Mouse (Mus musculus) heart, embryonic 13.5 days (tissue): ENCODE results near the gene Tmem258. TPM values are rescaled to one million over a fixed set of nuclear protein-coding genes. Genes with fewer than 3 reads are reported as not detected.

Source experiments
- ATAC-seq: fragments of 200-750 bp; cut with Nextera tagmentation; 2 replicates; pipeline ENCODE4 v1.8.0; 2017; ENCODE audit warnings: moderate TSS enrichment; ENCODE audit not compliant: insufficient number of reproducible peaks, low FRiP score, low TSS enrichment; ENCODE audit errors: extremely low read depth
- H3K27ac ChIP-seq: fragments of 300-500 bp; sonication (generic); replicated peaks from 2 replicates; pipeline ENCODE4 v1.5.1; 2015; ENCODE audit warnings: moderate library complexity, mild to moderate bottlenecking, inconsistent platforms
- H3K27me3 ChIP-seq: fragments of 300-500 bp; sonication (generic); replicated peaks from 2 replicates; pipeline ENCODE4 v1.6.1; 2015; ENCODE audit warnings: mild to moderate bottlenecking, inconsistent platforms
- H3K36me3 ChIP-seq: fragments of 300-500 bp; sonication (generic); 2 replicates; pipeline ENCODE4 v1.6.1; 2015; ENCODE audit warnings: mild to moderate bottlenecking, inconsistent platforms
- H3K4me1 ChIP-seq: fragments of 300-500 bp; sonication (generic); 2 replicates; pipeline ENCODE4 v1.6.1; 2015; ENCODE audit warnings: inconsistent platforms
- H3K4me2 ChIP-seq: fragments of 300-500 bp; sonication (generic); 2 replicates; pipeline ENCODE4 v1.6.1; 2015; ENCODE audit warnings: inconsistent platforms, mild to moderate bottlenecking, moderate library complexity
- H3K4me3 ChIP-seq: fragments of 300-500 bp; sonication (generic); 2 replicates; pipeline ENCODE4 v1.5.1; 2015; ENCODE audit warnings: moderate library complexity, mild to moderate bottlenecking, inconsistent platforms
- H3K9ac ChIP-seq: fragments of 300-500 bp; sonication (generic); 2 replicates; pipeline ENCODE4 v1.6.1; 2015; ENCODE audit warnings: inconsistent platforms, mild to moderate bottlenecking, moderate library complexity
- H3K9me3 ChIP-seq: fragments of 300-500 bp; sonication (generic); 2 replicates; pipeline ENCODE4 v1.6.1; 2016; ENCODE audit warnings: inconsistent platforms
- WGBS: fragments of 180-500 bp; shearing (Covaris S2); methylation state at CpG from one replicate; pipeline ENCODE4 v1.1.7; 2015; ENCODE audit warnings: mixed read lengths; 5-methylcytosine and 5-hydroxymethylcytosine counted together
- polyA plus RNA-seq: library from polyadenylated mRNA; unstranded; fragments of >200 nt; fragmentation: Nextera tagmentation; extraction: Ambion mirVana; gene quantifications from 2 replicates; pipeline ENCODE4 v1.2.1, GENCODE M21; 2015

The Tmem258 gene
- polyA plus RNA-seq, 1 experiment from 2014 or later: 399 TPM

- H3K36me3 ChIP-seq: peaks cover 59% of the 10 kb centered on the region
- 1% methylated on average over 5 of the region's 5 CpGs for WGBS
- no peak for ATAC-seq
These were observed 795 bp downstream of the Tmem258 start for GRCm38 (mm10) chr19:10204616-10205001.

DNA sequence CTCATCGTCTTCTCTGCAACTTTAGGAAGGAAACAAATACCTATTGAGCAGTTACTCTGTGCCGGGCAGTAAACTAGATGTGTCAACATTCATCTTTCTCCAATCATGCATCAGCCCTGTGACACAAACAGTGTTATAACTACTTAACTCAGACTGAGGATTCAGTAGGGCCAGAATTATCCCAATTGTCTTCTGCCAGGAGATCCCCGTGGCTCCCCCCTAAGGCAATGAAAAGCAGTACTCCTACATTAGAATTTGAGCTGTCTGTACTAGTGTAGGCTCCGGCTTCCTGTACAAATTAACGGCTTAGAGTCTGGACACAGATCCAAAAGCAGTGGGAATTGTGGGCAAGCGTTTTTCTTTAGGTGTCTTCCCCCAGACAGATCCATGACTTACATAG lies 1.2 kb downstream of the Tmem258 start:
- Histone ChIP-seq H3K27me3 (no peaks in the 10 kb centered on the region), H3K27ac (peak overlapping the region; percentile 90), H3K9me3 (no peaks in the 10 kb centered on the region), H3K4me2 (peak overlapping the region; percentile 91), H3K4me3 (peak overlapping the region; percentile 95), H3K9ac (peak overlapping the region; percentile 95), H3K4me1 (peaks cover 19% of the 10 kb centered on the region), H3K36me3 (peaks cover 59% of the 10 kb centered on the region)
- ATAC-seq: no peak
- 65% methylated on average over 6 of the region's 6 CpGs for WGBS

More at GRCm38 (mm10) chr19:10204616-10205001, 795 bp downstream of the Tmem258 start:
- no peaks in the 10 kb centered on the region for H3K9me3 ChIP-seq
- H3K27me3 ChIP-seq: no peaks in the 10 kb centered on the region
- H3K9ac ChIP-seq: peak overlapping the region; percentile 95
- peaks cover 19% of the 10 kb centered on the region for H3K4me1 ChIP-seq
- peak overlapping the region; percentile 91 for H3K4me2 ChIP-seq
- H3K4me3 ChIP-seq: peak overlapping the region; percentile 95
- peak overlapping the region; percentile 90 for H3K27ac ChIP-seq

- ATAC-seq: no peak
These were observed 5.0 kb downstream of the Tmem258 start for GRCm38 (mm10) chr19:10208851-10209250.

GRCm38 (mm10) chr19:10210885-10211284 lies 7.1 kb downstream of the Tmem258 start:
- Histone ChIP-seq H3K4me1 (no peaks in the 10 kb centered on the region), H3K4me3 (no peak overlapping the region), H3K36me3 (peaks cover 80% of the 10 kb centered on the region), H3K4me2 (no peak overlapping the region), H3K27me3 (no peaks in the 10 kb centered on the region), H3K27ac (no peak overlapping the region), H3K9ac (no peak overlapping the region), H3K9me3 (no peaks in the 10 kb centered on the region)
- ATAC-seq: no peak
- WGBS: 66% methylated on average over 4 of the region's 4 CpGs

More at GRCm38 (mm10) chr19:10208851-10209250, 5.0 kb downstream of the Tmem258 start:
- no peak overlapping the region for H3K9ac ChIP-seq
- H3K9me3 ChIP-seq: no peaks in the 10 kb centered on the region
- H3K36me3 ChIP-seq: peaks cover 82% of the 10 kb centered on the region
- H3K4me3 ChIP-seq: no peak overlapping the region
- no peak overlapping the region for H3K4me2 ChIP-seq
- no peak overlapping the region for H3K27ac ChIP-seq
- peaks cover 10% of the 10 kb centered on the region for H3K4me1 ChIP-seq
- no peaks in the 10 kb centered on the region for H3K27me3 ChIP-seq
- WGBS: 79% methylated on average over 3 of the region's 3 CpGs

DNA sequence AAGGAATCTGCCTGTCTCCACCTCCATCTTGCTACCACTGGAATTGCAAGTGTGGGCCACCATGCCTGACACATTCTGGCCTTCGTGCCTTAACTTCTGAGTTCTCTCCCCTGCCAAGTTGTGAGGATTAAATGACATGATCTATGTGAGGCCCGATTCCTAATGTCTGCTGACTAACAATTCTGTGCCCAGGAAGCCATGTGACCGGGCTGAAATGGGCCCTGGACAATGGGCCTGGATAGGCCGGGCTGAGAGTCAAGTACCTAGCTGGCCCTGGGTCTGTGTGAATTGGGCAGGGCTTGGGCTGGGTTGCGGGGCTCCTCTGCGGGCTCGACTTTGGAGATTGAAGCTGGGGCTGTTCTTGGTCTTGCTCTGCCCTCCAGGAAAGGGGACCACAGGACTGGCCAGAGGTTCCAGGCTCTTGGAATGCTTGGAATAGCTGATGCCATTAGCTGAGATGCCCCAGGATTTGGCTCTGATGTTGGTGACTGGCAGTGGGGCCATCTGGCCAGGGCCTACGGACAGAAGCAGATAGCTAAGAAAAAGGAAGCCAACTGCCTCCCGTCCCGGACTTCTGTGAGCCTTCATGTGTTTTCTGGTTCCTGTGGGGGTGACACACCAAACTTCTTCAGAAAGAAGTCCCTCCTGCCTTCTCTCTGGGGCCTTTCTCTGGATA lies 10.1 kb downstream of the Tmem258 start:
- Histone ChIP-seq H3K4me2 (no peak overlapping the region), H3K9ac (no peak overlapping the region), H3K4me1 (no peaks in the 10 kb centered on the region), H3K27me3 (no peaks in the 10 kb centered on the region), H3K9me3 (no peaks in the 10 kb centered on the region), H3K36me3 (peaks cover 65% of the 10 kb centered on the region), H3K4me3 (no peak overlapping the region), H3K27ac (no peak overlapping the region)
- ATAC-seq: no peak
- WGBS: 82% methylated on average over 10 of the region's 10 CpGs

GRCm38 (mm10) chr19:10216101-10216500 lies 12.3 kb downstream of the Tmem258 start:
- Histone ChIP-seq H3K4me2 (no peak overlapping the region), H3K36me3 (peaks cover 44% of the 10 kb centered on the region), H3K4me1 (0 out of 2 replicates have a peak, but pooled peaks cover 4% of the 10 kb centered on the region), H3K9ac (no peak overlapping the region), H3K27ac (no peak overlapping the region), H3K27me3 (no peaks in the 10 kb centered on the region), H3K4me3 (no peak overlapping the region), H3K9me3 (no peaks in the 10 kb centered on the region)
- ATAC-seq: no peak
- 67% methylated on average over 8 of the region's 8 CpGs for WGBS

DNA sequence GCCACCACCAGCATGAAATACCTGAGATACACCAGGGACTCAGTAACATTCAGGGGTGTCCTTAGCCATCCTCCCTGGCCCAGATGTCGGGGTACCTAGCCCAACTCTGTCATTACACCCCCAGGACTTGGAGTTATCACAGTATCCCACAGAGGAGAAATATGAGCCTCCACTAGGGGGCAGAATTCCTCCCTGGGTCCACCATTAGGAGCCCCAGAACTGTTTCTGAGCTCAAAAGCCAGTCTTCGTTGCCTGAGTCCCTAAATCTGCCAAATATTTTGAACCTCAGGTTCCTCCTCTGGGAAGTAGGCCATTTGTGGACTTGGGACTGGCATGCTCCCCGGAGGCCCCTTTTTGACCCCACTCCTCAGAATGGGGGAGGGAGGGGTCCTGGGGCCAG lies 15.3 kb downstream of the Tmem258 start:
- no peak overlapping the region for H3K9ac ChIP-seq
- no peaks in the 10 kb centered on the region for H3K9me3 ChIP-seq
- peaks cover 15% of the 10 kb centered on the region; the same call in 1 of the 2 replicates for H3K36me3 ChIP-seq
- WGBS: 49% methylated on average over 3 of the region's 3 CpGs
- no peak overlapping the region for H3K4me2 ChIP-seq
- no peak overlapping the region for H3K4me3 ChIP-seq
- ATAC-seq: no peak
- H3K27me3 ChIP-seq: no peaks in the 10 kb centered on the region
- no peak overlapping the region for H3K27ac ChIP-seq
- H3K4me1 ChIP-seq: peaks cover 18% of the 10 kb centered on the region; the same call in 1 of the 2 replicates

GRCm38 (mm10) chr19:10219593-10219992 lies 15.8 kb downstream of the Tmem258 start:
- no peak overlapping the region for H3K4me3 ChIP-seq
- peaks cover 22% of the 10 kb centered on the region for H3K4me1 ChIP-seq
- H3K9ac ChIP-seq: no peak overlapping the region
- ATAC-seq: no peak
- no peak overlapping the region for H3K27ac ChIP-seq
- peaks cover 15% of the 10 kb centered on the region; the same call in 1 of the 2 replicates for H3K36me3 ChIP-seq
- H3K9me3 ChIP-seq: no peaks in the 10 kb centered on the region
- H3K4me2 ChIP-seq: no peak overlapping the region
- H3K27me3 ChIP-seq: no peaks in the 10 kb centered on the region
- WGBS: 58% methylated on average over 6 of the region's 6 CpGs

DNA sequence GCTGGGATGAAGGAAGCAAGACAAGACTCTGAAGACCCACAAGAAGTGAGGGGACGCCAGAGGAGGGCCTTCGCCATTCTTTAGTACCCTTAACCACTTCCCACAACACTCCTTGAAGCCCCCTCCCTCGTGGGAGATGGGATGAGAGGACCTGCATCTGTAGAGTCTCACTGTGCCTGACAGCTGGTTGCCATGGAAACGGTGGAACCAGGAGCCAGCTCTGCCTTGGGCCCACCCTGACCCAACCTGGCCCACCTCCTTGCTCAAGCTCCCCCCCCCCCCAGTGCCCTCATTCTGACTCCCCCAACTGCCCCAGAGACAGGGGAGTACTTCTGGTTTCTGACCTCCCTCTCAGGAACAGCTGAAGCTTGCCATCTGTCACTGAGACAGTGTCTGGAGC lies 17.8 kb downstream of the Tmem258 start:
- Histone ChIP-seq H3K9ac (no peak overlapping the region), H3K4me2 (no peak overlapping the region), H3K27ac (peak overlapping the region; percentile 58; the same call in 1 of the 2 replicates), H3K4me1 (peaks cover 39% of the 10 kb centered on the region), H3K9me3 (no peaks in the 10 kb centered on the region), H3K27me3 (no peaks in the 10 kb centered on the region), H3K4me3 (no peak overlapping the region), H3K36me3 (peaks cover 15% of the 10 kb centered on the region; the same call in 1 of the 2 replicates)
- no peak for ATAC-seq
- WGBS: 35% methylated on average over 4 of the region's 4 CpGs

DNA sequence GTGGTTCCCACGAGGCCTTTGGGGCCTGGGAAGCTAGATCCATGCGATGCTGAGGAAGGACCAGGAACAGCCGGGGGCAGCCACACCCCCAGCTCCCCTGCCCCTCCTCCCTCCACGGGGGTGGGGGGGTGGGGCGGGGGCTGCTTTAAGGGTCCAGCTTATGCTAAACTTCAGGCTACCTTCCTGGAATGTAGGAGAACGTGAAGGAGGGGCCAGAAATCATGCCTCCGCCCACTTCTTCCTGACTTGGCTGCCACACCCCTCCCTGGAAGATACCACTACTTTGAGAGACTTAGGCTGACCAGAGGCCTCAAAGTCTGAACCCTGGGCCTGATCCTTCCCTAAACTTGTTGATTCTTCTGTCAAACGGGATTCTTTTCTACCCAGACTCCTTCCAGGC lies 18.8 kb downstream of the Tmem258 start:
- Histone ChIP-seq H3K9me3 (no peaks in the 10 kb centered on the region), H3K4me3 (no peak overlapping the region), H3K4me2 (no peak overlapping the region), H3K36me3 (peaks cover 10% of the 10 kb centered on the region; the same call in 1 of the 2 replicates), H3K9ac (no peak overlapping the region), H3K27me3 (no peaks in the 10 kb centered on the region), H3K27ac (peak overlapping the region; percentile 58), H3K4me1 (peaks cover 39% of the 10 kb centered on the region)
- WGBS: 34% methylated on average over 7 of the region's 8 CpGs
- ATAC-seq: no peak

DNA sequence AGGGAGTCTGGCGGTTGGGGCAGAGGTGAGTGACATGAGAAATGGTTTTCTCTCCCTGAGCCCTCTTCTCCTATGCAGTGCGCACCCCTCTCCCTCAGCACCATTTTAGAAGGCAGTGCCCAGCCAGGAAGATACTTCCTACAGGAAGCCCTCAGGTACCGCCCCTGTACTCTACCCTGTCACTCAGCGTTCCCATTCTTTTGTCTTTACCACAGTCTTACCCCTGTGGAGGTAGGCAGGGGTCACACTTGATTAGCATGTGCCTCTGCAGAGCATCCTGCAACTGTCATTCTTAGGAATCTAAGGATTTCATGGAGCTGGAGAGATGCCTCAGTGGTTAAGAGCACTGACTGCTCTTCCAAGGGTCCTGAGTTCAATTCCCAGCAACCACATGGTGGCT lies 19.7 kb downstream of the Tmem258 start:
- no peak overlapping the region for H3K27ac ChIP-seq
- no peak overlapping the region for H3K4me2 ChIP-seq
- H3K9ac ChIP-seq: no peak overlapping the region
- H3K9me3 ChIP-seq: no peaks in the 10 kb centered on the region
- no peak for ATAC-seq
- H3K36me3 ChIP-seq: peaks cover under 1% of the 10 kb centered on the region; the same call in 1 of the 2 replicates
- H3K4me1 ChIP-seq: peaks cover 39% of the 10 kb centered on the region
- no peaks in the 10 kb centered on the region for H3K27me3 ChIP-seq
- 69% methylated on average over 4 of the region's 4 CpGs for WGBS
- no peak overlapping the region for H3K4me3 ChIP-seq
